Mouse (Mus musculus) heart, adult 2 months (tissue): Measurements from ENCODE around the gene Csnk1d. TPM values are rescaled to one million over a fixed set of nuclear protein-coding genes. Genes with fewer than 3 reads are reported as not detected.

ENCODE experiments used
- DNase-seq, 2 experiments: peaks; one replicate each; pipeline ENCODE4 v3.0.0; 2021
- H3K27ac ChIP-seq: fragments of 200-600 bp; 2 replicates; pipeline ENCODE4 v1.8.1; 2022
- H3K27me3 ChIP-seq: fragments of 200-500 bp; 2 replicates; pipeline ENCODE4 v1.6.1; 2012; ENCODE audit warnings: mild to moderate bottlenecking, low read length, inconsistent platforms, mixed read lengths; ENCODE audit not compliant: control insufficient read depth, insufficient read depth
- H3K36me3 ChIP-seq: fragments of 200-500 bp; 2 replicates; pipeline ENCODE4 v1.6.1; 2012; ENCODE audit warnings: low read length, inconsistent platforms; ENCODE audit not compliant: control insufficient read depth, insufficient read depth
- H3K4me1 ChIP-seq: fragments of 200-500 bp; 2 replicates; pipeline ENCODE4 v1.6.1; 2011; ENCODE audit warnings: low read length; ENCODE audit not compliant: control insufficient read depth, insufficient read depth
- H3K4me3 ChIP-seq: fragments of 200-600 bp; 2 replicates; pipeline ENCODE4 v1.8.1; 2022
- H3K79me2 ChIP-seq: fragments of 200-500 bp; replicated peaks from 2 replicates; pipeline ENCODE4 v1.6.1; 2012; ENCODE audit warnings: mild to moderate bottlenecking, inconsistent platforms, low read length, moderate library complexity, mixed read lengths; ENCODE audit not compliant: control insufficient read depth, insufficient read depth
- H3K9ac ChIP-seq: fragments of 200-500 bp; 2 replicates; pipeline ENCODE4 v1.6.1; 2012; ENCODE audit warnings: low read depth, mild to moderate bottlenecking, control low read depth, inconsistent platforms, low read length, mixed read lengths
- CTCF ChIP-seq: fragments of 200-600 bp; IDR thresholded peaks from 2 replicates; pipeline ENCODE4 v1.8.1; 2022; ENCODE audit warnings: antibody characterized with exemption, mild to moderate bottlenecking, moderate library complexity
- EP300 ChIP-seq: fragments of 200-500 bp; IDR thresholded peaks from 2 replicates; pipeline ENCODE4 v1.6.1; 2011; ENCODE audit warnings: low read depth, low read length, control low read depth; ENCODE audit not compliant: insufficient read depth
- POLR2A ChIP-seq: fragments of 200-500 bp; IDR thresholded peaks from 2 replicates; pipeline ENCODE4 v1.6.1; 2011; ENCODE audit warnings: mild to moderate bottlenecking, low read depth, low read length, control low read depth; ENCODE audit not compliant: insufficient read depth
- WGBS: fragments of 180-500 bp; shearing (Covaris S2); methylation state at CpG from one replicate; pipeline ENCODE4 v1.1.7; 2018; 5-methylcytosine and 5-hydroxymethylcytosine counted together
- intact Hi-C: fragments of 180-260 bp; cut with DNase I; formaldehyde crosslinking; loops from one replicate; pipeline ENCODE4 v1.15.1; 2025
- polyA plus RNA-seq: library from polyadenylated mRNA; depleted of rRNA; stranded (reverse); fragments of >200 nt; gene quantifications from 2 replicates; pipeline ENCODE4 v1.2.3, GENCODE M21; 2012
- total RNA-seq, 2 experiments: library from RNA; stranded (reverse); gene quantifications; 2 replicates each; pipeline ENCODE4 v1.2.3; 2021

The Csnk1d gene
- total and polyA plus RNA-seq, 3 experiments = 33.9 to 55.9 (median 48.7) TPM

DNA sequence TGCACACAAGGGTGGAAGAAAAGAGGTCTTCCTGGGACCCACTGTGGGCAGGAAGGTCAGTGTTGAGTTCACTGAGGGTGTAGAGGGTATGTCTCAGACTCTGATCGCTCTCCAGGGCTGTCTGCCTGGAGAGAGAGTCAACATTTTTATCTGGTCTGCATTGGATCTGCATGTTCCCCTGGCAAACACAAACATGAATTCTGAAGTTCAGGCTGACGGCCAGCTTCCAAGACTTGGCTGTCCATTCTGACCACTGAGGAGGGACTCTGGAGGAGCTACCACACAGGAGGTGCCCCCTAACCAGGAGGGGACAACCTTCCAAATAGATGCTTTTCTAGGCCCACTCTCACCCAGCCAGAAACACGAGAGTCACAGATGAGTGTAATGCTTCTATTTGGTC lies 661 bp upstream of the Csnk1d start:
- Histone ChIP-seq H3K27me3 (no peaks in the 10 kb centered on the region), H3K4me3 (peak overlapping the region; percentile 100), H3K4me1 (peaks cover 23% of the 10 kb centered on the region), H3K36me3 (peaks cover 16% of the 10 kb centered on the region), H3K27ac (peak overlapping the region; percentile 99), H3K9ac (peak overlapping the region; percentile 72), H3K79me2 (peaks cover 8% of the 10 kb centered on the region)
- peak in 1 of 2 experiments; percentile 68 for DNase-seq
- intact Hi-C loops = no loop called here
- 36% methylated on average over 3 of the region's 3 CpGs for WGBS
- TF ChIP-seq POLR2A (no peak), CTCF (no peak), EP300 (0 out of 2 replicates have a peak, but pooled peaks have one; percentile 31)

DNA sequence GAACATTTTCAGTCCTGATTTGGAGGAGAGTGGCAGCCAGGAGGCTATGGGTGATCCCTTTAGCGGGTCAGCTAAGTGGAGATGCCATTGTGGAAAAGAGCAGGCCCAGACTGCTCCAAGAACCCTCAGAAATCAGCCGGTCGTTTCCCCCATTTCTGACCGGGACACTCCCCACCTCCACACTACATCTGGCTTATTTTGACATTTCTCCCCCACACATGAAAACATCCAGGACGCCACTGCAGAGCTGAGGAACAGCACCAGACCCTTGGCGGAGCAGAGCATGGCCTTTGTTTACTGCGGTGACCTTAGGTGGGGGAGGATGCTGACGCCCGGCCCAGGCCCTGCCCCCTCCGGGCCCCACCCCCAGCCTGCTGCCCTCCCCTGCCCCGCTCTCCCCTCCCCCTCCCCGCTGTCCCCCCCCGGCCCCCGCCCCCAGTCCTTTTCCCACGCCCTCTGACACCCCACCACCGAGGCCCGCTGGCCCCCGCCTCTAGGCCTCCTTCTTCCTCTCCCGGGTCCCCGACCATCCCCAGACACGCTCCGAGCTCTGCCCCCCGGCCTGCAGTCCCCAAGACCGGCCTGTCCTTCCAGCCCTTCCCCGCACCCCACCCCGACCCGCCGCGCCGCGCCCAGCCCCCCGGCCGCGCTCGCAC lies 876 bp downstream of the Csnk1d start:
- Histone ChIP-seq H3K9ac (peak overlapping the region; percentile 99), H3K4me1 (peaks cover 28% of the 10 kb centered on the region), H3K27me3 (no peaks in the 10 kb centered on the region), H3K4me3 (peak overlapping the region; percentile 100), H3K36me3 (peaks cover 27% of the 10 kb centered on the region), H3K27ac (peak overlapping the region; percentile 99), H3K79me2 (peaks cover 13% of the 10 kb centered on the region)
- TF ChIP-seq CTCF (no peak), POLR2A (no peak), EP300 (no peak)
- DNase-seq = peak; percentile 67 to 73
- intact Hi-C loops = no loop called here
- WGBS = 2% methylated on average over 26 of the region's 35 CpGs

DNA sequence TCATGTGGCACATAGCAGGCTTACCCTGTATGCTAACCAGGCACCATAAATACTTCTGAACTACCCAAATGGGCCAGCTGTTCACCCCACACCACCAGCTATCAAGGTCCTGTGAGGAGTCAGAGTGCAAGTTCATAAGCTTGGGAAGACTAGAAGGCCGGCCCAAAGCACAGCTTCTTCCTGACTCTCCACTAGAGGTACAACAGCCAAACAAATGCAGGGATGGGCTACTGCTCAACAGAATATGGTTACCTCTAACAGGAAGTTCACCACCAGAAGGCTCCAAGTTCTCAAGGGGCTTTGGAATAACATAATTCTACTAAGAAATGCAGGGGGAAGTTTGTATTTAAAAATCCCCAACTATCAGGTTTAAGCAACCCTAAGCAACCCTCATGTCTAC lies 1.6 kb downstream of the Csnk1d start:
- TF ChIP-seq POLR2A (no peak), EP300 (no peak), CTCF (no peak)
- H3K36me3 ChIP-seq = peaks cover 31% of the 10 kb centered on the region
- H3K79me2 ChIP-seq = peaks cover 15% of the 10 kb centered on the region
- H3K4me1 ChIP-seq = peaks cover 30% of the 10 kb centered on the region
- no peak for DNase-seq
- intact Hi-C loops = no loop called here
- no peaks in the 10 kb centered on the region for H3K27me3 ChIP-seq
- H3K4me3 ChIP-seq = peak overlapping the region; percentile 100
- WGBS = 3% methylated on average over 1 of the region's 1 CpGs
- H3K27ac ChIP-seq = peak overlapping the region; percentile 99
- peak overlapping the region; percentile 27; the same call in 1 of the 2 replicates for H3K9ac ChIP-seq

DNA sequence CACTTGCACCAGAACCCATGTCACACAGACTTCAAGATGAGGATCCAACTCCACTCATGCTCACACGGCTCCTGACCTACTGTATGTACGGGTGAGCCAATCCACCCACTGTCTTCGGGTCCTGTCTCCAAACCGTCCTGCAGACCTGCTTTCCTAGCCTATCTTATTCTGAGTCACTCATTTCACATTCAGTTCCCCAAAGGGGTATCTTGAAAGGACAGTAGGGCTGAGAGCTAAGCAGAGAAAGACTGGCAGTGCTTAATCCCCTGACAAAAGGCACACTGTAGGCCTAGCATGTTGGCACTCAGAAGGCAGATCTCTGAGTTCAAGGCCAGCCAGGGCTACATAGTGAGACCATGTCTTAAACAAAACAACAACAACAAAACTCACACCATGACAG lies 2.7 kb downstream of the Csnk1d start:
- Histone ChIP-seq H3K27ac (no peak overlapping the region), H3K4me1 (peaks cover 34% of the 10 kb centered on the region), H3K36me3 (peaks cover 38% of the 10 kb centered on the region), H3K9ac (no peak overlapping the region; the same call in 1 of the 2 replicates), H3K79me2 (peaks cover 19% of the 10 kb centered on the region), H3K4me3 (no peak overlapping the region), H3K27me3 (no peaks in the 10 kb centered on the region)
- WGBS = 25% methylated on average over 4 of the region's 4 CpGs
- TF ChIP-seq CTCF = no peak
- TF ChIP-seq POLR2A = no peak
- no peak for TF ChIP-seq EP300
- intact Hi-C loops = no loop called here
- no peak for DNase-seq

DNA sequence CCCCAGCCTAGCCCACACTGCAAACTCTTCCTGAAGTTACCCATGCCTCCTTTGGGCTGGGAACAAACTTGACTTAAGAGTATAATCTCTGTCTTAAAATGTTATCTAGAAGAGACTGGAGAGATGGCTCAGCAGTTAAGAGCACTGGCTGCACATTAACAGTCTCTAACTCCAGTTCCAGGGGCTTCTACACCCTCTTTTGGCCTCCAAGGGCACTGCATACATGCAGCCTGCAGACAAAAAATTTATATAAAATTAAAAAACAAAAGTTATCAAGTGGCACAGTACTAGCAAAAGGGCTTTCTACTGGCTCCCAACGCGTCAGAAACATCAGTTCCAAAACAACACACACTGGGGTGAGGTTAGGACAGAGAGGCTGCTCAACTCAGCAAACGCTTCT lies 3.5 kb downstream of the Csnk1d start:
- Histone ChIP-seq H3K4me1 (peaks cover 34% of the 10 kb centered on the region), H3K79me2 (peaks cover 20% of the 10 kb centered on the region), H3K36me3 (peaks cover 46% of the 10 kb centered on the region), H3K27me3 (no peaks in the 10 kb centered on the region), H3K9ac (no peak overlapping the region), H3K27ac (no peak overlapping the region), H3K4me3 (no peak overlapping the region)
- intact Hi-C loops = no loop called here
- WGBS = 32% methylated on average over 3 of the region's 3 CpGs
- no peak for DNase-seq
- TF ChIP-seq EP300 (no peak), CTCF (peak; percentile 57), POLR2A (no peak)
